Mouse (Mus musculus): ENCODE results near the gene Tmem211.

The Tmem211 gene

GRCm38 (mm10) chr5:113214455-113214854 lies 12.3 kb upstream of the Tmem211 start:
- DNase-seq, result peak; percentile 69

- DNase-seq, result no peak
These were observed 11.1 kb upstream of the Tmem211 start for GRCm38 (mm10) chr5:113215610-113216011.

GRCm38 (mm10) chr5:113216328-113216960 lies 10.3 kb upstream of the Tmem211 start:
- DNase-seq, result no peak

GRCm38 (mm10) chr5:113217076-113217475 lies 9.6 kb upstream of the Tmem211 start:
- no peak for DNase-seq

GRCm38 (mm10) chr5:113218617-113219235 lies 8.0 kb upstream of the Tmem211 start:
- no peak for DNase-seq

- no peak for DNase-seq
These were observed 7.3 kb upstream of the Tmem211 start for GRCm38 (mm10) chr5:113219450-113219849.

GRCm38 (mm10) chr5:113219876-113220275 lies 6.8 kb upstream of the Tmem211 start:
- DNase-seq, result no peak

GRCm38 (mm10) chr5:113220383-113221146 lies 6.1 kb upstream of the Tmem211 start:
- no peak for DNase-seq

- peak; percentile 86 for DNase-seq
These were observed 5.4 kb upstream of the Tmem211 start, which contains the start of gene 2900026A02Rik for GRCm38 (mm10) chr5:113221147-113221865. 2900026A02Rik (minus strand) TSS chr5:113221236.

- no peak for DNase-seq
These were observed 2.8 kb upstream of the Tmem211 start for GRCm38 (mm10) chr5:113223888-113224287.

GRCm38 (mm10) chr5:113225271-113225670 lies 1.4 kb upstream of the Tmem211 start:
- DNase-seq, result no peak

- no peak for DNase-seq
These were observed 848 bp upstream of the Tmem211 start for GRCm38 (mm10) chr5:113225686-113226435.

- DNase-seq, result no peak
These were observed 3.5 kb downstream of the Tmem211 start for GRCm38 (mm10) chr5:113230196-113230595.

GRCm38 (mm10) chr5:113249263-113249930 lies 22.7 kb downstream of the Tmem211 start:
- no peak for DNase-seq

GRCm38 (mm10) chr5:113250806-113251205 lies 24.1 kb downstream of the Tmem211 start:
- DNase-seq, result no peak

GRCm38 (mm10) chr5:113265637-113266036 lies 38.9 kb downstream of the Tmem211 start:
- DNase-seq, result no peak

- no peak for DNase-seq
These were observed 41.5 kb downstream of the Tmem211 start for GRCm38 (mm10) chr5:113268246-113268645.

- no peak for DNase-seq
These were observed 43.3 kb downstream of the Tmem211 start for GRCm38 (mm10) chr5:113270043-113270442.

- DNase-seq, result no peak
These were observed 44.6 kb downstream of the Tmem211 start for GRCm38 (mm10) chr5:113271207-113271811.

- DNase-seq, result no peak
These were observed 49.1 kb downstream of the Tmem211 start for GRCm38 (mm10) chr5:113275839-113276238.

GRCm38 (mm10) chr5:113280138-113280856 lies 53.6 kb downstream of the Tmem211 start:
- peak; percentile 35 for DNase-seq
